Mouse (Mus musculus) adrenal gland, adult 2 months (tissue): ENCODE measurements at regions not wholly inside any gene's neighbourhood (a gene's known extent, or its start where the extent isn't known, plus 50 kb on each side); places are given as distances from the start of the nearest gene placed in this dataset.
"Not testable (repeated sequence)": the region's sequence is repeated elsewhere in the genome, so short reads cannot be mapped to it uniquely, and the experiment has no call there.

ENCODE experiments used
- DNase-seq: peaks from one replicate; pipeline ENCODE4 v3.0.0; 2021

- DNase-seq: no peak
Measured at GRCm38 (mm10) chr4:51519281-51519680, 302.8 kb downstream of the Cylc2 start.

GRCm38 (mm10) chr4:51519750-51520149 lies 303.3 kb downstream of the Cylc2 start:
- DNase-seq: no peak

- DNase-seq: no peak
Measured at GRCm38 (mm10) chr4:51545419-51545818, 328.9 kb downstream of the Cylc2 start.

- DNase-seq: no peak
Measured at GRCm38 (mm10) chr4:51559693-51560092, 343.2 kb downstream of the Cylc2 start.

DNA sequence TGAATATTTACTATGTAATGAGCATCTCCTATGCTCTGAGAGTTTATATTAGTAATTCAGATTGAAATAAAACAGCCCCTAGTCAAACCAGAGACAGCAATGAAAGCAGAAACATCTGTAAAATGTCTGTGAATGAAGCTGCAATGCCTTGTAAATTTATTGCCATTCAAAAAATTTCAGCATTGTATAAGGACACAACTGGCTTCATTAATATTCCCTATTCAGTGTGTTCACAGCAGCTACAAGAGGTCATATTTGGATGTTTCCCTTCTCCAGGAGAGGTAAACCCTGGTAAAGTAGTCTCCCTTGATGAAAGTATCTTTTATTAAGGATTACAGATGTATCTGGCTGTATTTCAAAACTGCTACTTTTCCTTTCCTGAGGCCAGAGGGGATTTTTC lies 343.6 kb downstream of the Cylc2 start:
- DNase-seq: no peak

- DNase-seq: no peak
Measured at GRCm38 (mm10) chr4:51562379-51562778, 345.9 kb downstream of the Cylc2 start.

GRCm38 (mm10) chr4:51576456-51576855 lies 360.0 kb downstream of the Cylc2 start:
- peak; percentile 4 for DNase-seq

DNA sequence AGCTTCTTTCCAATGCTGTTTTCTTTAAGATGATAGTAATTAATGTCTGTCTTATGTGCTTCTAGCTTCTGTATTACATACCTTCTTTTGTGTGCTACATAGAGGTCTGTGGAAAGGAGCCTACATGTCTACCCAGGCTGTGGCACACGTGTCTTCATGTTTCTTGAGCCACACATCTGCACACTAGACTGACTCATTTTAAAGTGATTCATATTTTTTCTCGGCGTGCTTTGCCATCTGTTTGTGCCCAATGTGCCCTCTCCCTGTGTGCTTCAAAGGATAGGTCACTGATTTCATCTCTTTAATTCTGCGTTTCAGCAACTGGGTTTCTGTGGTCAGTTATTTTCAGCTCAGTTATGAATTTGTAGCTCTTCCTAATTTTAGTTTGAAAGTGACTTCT lies 377.6 kb downstream of the Cylc2 start:
- DNase-seq: peak; percentile 4

DNA sequence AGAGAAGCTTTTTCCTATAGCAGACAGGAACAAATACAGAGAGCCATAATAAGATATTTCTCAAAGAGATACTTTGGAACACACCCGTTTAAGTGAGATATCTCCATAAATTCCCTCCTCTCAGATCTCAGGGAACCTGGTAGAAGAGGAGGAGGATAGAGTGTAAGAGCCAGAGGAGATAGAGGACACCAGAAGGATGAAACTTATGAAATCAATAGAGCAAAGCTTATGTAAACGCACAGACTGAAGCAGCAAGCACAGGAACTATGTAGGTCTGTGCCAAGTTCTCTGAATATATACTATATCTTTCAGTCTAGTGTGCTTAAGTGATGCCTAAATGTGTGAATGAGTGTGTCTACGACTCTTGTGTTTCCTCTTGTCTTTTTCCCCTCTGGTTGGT lies 381.4 kb downstream of the Cylc2 start:
- DNase-seq: no peak

DNA sequence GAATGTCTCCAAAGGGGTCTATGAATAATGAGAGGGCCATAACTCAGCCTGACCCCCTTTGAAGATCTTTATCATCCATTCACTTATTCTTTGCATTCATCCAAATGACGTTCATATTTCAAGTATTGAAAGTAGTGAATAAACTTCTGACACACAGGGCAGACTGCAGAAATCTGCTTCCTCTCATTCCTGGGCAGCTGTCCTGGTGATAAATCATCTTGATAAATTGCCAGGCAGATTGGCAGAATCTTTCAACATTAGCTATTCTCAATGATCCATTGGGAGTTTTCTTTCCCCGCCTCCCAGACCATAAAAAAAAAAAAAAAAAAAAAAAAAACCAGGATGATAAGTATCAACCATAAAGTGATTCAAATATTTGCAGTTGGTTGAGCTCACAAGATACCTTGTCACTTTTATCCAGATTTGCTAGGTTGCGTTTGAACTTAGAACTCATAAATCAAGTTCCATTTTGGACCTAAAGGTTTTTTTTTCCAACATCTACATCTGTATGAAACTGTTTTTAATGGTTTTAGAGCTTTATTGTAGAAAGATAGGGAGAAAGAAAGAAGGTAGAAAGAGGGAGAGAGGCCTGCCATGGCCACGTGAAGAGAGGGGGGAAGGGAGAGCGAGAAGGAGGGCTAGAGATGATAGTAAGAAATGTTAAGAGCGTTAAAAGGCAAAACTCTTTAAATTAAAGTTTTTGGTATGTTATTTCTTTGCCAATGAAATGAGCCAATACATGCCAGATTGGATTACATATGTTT lies 383.7 kb downstream of the Cylc2 start:
- DNase-seq: no peak

- DNase-seq: no peak
Measured at GRCm38 (mm10) chr4:51627289-51627688, 410.8 kb downstream of the Cylc2 start.

DNA sequence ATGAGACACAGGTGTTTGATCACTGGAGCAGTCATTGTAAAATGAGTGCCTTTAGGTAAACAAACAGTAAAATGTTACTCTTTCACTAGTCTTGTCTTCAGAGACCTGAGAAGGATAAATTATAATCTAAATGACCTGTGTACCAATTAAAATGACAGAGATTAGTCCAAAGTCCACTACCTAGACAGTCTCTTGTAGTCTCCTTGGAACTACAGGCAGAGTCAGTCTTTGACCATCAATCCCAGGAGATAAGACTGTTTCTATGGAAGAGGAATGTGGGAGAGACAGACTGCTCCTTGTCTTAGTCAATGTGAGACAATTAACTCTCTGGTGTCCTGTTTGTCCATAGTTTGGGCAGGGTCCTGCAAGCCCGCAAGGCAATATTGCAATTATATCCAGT lies 417.0 kb downstream of the Cylc2 start:
- DNase-seq: no peak

DNA sequence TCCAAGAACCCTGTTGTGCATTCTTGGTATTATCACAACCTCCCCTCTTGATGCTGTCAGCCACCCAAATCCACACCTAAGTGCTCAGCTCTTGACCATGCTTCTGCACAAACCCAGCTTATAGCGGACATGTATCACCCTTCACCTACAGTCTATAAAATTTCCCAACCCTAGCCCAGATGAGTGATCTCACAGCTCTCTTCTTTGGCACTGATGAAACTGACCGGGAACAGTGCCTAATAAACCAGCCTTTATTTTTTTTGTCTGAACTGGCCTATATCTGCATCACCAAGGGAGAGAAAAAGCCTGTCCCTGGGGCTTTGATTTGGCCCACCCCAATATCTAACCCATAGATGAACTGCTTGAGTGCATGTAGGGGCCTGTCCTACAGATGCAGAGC lies 440.8 kb downstream of the Cylc2 start:
- DNase-seq: no peak

DNA sequence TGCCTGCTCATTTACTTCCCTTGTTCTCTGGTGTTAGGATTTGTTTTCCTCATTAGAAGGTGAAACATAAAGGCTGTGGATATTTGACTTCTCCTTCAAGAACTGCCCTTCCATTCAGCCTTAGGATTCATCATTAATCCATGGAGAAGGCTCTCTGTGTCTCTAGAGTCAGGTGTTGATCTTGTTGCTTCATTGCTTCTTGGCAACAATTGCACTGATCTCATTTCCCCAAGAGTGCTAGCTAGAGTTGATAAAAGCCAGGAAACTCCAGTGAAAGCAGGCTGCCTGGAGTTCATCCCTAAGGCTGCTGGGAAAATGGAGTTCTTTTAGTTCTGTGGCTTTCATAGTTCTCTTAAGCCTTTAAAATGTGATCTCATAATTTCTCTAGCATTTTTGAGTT lies 441.8 kb downstream of the Cylc2 start:
- no peak for DNase-seq

GRCm38 (mm10) chr4:51671516-51671915 lies 455.0 kb downstream of the Cylc2 start:
- no peak for DNase-seq

GRCm38 (mm10) chr4:51674406-51674805 lies 457.9 kb downstream of the Cylc2 start:
- peak; percentile 50 for DNase-seq

- DNase-seq: no peak
Measured at GRCm38 (mm10) chr4:51679097-51679496, 462.6 kb downstream of the Cylc2 start.

GRCm38 (mm10) chr4:51683345-51683744 lies 466.9 kb downstream of the Cylc2 start:
- not testable (repeated sequence) for DNase-seq

- DNase-seq: no peak
Measured at GRCm38 (mm10) chr4:51686651-51687050, 470.2 kb downstream of the Cylc2 start.
